Mouse (Mus musculus) CD4-positive naive resting alpha-beta T cell, adult 57 days (primary cell): ENCODE measurements around the gene Psapl1. TPM values are rescaled to one million over a fixed set of nuclear protein-coding genes. Genes with fewer than 3 reads are reported as not detected.

ENCODE experiments used
- total RNA-seq: library from RNA; stranded (reverse); gene quantifications from one replicate; pipeline ENCODE4 v1.2.4, GENCODE M21; 2023

Gene Psapl1
- not detected for total RNA-seq

GRCm38 (mm10) chr5:36203916-36204315, at the start of gene Psapl1:
Gene Psapl1 (plus strand): TSS chr5:36204021.

Other genes starting within 250 kb of the Psapl1 start
- gene Sorcs2, start 194.1 kb downstream of the Psapl1 start, total RNA-seq = 7.1 TPM